Mouse (Mus musculus): Measurements from ENCODE around the gene Mal.

DNA sequence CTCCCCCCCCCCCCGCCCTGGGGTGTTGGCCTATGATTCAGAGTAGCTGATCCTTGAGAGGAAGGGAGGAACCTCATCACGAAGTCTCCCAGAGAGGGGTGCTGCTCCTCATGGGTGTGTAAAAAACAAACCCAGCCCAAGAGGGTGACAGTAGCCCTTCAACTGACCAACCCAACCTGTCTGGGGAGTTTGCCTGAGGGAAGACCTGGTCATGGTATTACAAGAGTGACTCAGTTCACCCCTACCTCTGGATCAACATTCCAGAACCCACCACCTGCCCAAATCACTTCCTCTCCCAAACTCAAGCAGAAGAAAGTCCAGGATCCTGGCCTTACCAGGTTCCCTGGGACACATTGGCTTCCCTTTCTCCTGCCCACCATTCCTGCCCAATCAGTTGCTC lies 6.2 kb upstream of the Mal start:
- TF ChIP-seq POLR2A (IDR thresholded peaks at IDR 0.05; ENCODE audit: insufficient read length, low read depth): no peak
- no peak for TF ChIP-seq MAX (IDR thresholded peaks at IDR 0.05; ENCODE audit: low read depth)
- no peak for TF ChIP-seq MYOG (IDR thresholded peaks at IDR 0.05; ENCODE audit: control insufficient read depth in 1 of 3, insufficient read depth in 1 of 3, insufficient read length in 2 of 3, low read depth in 2 of 3)
- no peak for TF ChIP-seq USF1 (IDR thresholded peaks at IDR 0.05; ENCODE audit: low read depth)
- no peak for TF ChIP-seq TCF12 (IDR thresholded peaks at IDR 0.05; ENCODE audit: insufficient read depth, poor library complexity, severe bottlenecking)
- no peak for TF ChIP-seq E2F4 (IDR thresholded peaks at IDR 0.05; ENCODE audit: insufficient read depth)
- TF ChIP-seq MYOD1 (IDR thresholded peaks at IDR 0.05; ENCODE audit: control insufficient read depth in 1 of 3, insufficient read length in 2 of 3, low read depth in 2 of 3): no peak
- TF ChIP-seq TCF3 (IDR thresholded peaks at IDR 0.05; ENCODE audit: insufficient read length, low read depth): no peak
- TF ChIP-seq SRF (IDR thresholded peaks at IDR 0.05; ENCODE audit: control insufficient read depth, insufficient read length, low read depth): no peak
